Mouse (Mus musculus): ENCODE results near the gene Nrn1l. TPM values are rescaled to one million over a fixed set of nuclear protein-coding genes. Genes with fewer than 3 reads are reported as not detected.
A peak's percentile ranks its signal among the peaks of the same experiment; 100 is the strongest.

Gene Nrn1l
- polyA plus RNA-seq, 1 experiment from 2014 or later = 0.29 TPM

DNA sequence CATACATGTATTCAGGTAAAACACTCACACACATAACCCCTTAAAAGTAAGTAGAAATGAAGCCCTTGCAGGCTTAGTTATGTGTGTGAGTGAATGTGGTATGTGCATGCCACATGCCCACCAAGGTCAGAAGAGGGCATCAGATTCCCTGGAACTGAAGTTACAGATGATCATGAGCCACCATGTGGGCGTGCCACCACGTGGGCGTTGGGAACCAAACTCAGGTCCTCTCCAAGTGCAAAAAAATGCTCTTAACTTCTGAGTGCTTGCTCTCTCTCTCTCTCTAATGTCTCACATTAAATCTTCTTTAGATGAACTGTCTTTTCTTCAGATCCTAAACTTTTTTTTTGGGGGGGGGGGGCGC, 44.9 kb downstream of the Nrn1l start, which contains the start of gene Psmb10:
Gene Psmb10 (minus strand): TSS at position 139 of the 364 bp plus-strand sequence.
- no peaks in the 10 kb centered on the region for H3K9me3 ChIP-seq (ENCODE audit: control insufficient read depth, low read length)
- H3K4me2 ChIP-seq (ENCODE audit: low read depth, low read length) = peak within 1 kb of the TSS; percentile 80
- 27% methylated on average over 4 of the region's 4 CpGs for WGBS

DNA sequence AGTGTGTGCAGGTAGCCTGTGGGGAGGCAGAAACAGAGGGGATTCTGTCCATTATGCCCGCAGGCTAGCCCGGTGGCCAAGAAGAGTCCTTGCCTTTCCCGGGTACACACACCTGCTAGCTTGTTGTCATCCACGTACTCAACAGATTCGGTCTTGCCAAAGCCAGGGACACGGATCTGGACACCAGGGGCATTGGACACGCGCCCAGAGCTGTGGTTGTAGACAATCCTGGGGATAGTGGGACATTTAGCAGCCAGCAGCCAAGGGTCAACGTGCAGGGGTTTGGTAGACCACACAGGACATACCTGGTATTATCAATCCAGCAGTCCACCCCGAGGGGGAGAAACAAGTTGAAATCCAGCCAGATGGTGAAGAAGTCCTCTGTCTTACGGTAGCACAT, 48.7 kb downstream of the Nrn1l start:
- 91% methylated on average over 11 of the region's 11 CpGs for WGBS
- Histone ChIP-seq H3K9ac (ENCODE audit: low read depth, low read length) (no peak overlapping the region), H3K4me1 (ENCODE audit: control insufficient read depth, insufficient read depth, low read length) (peaks cover 8% of the 10 kb centered on the region; the same call in 1 of the 2 replicates), H3K4me3 (ENCODE audit: low read length) (no peak overlapping the region), H3K27ac (ENCODE audit: low read length) (no peak overlapping the region), H3K9me3 (ENCODE audit: control insufficient read depth, low read length) (no peaks in the 10 kb centered on the region), H3K36me3 (ENCODE audit: control insufficient read depth, insufficient read depth, low read length) (peaks cover 5% of the 10 kb centered on the region; the same call in 1 of the 2 replicates), H3K27me3 (replicated peaks; ENCODE audit: control insufficient read depth, insufficient read depth, low read length) (no peaks in the 10 kb centered on the region), H3K4me2 (ENCODE audit: low read depth, low read length) (no peak overlapping the region)
- no peak for ATAC-seq

More for the DNA sequence above, 44.9 kb downstream of the Nrn1l start, which contains the start of gene Psmb10:
- Histone ChIP-seq H3K27ac (ENCODE audit: low read length) (peak within 1 kb of the TSS; percentile 85), H3K4me1 (ENCODE audit: control insufficient read depth, insufficient read depth, low read length) (peaks cover 16% of the 10 kb centered on the region), H3K4me3 (ENCODE audit: low read length) (peak within 1 kb of the TSS; percentile 89), H3K9ac (ENCODE audit: low read depth, low read length) (peak within 1 kb of the TSS; percentile 87), H3K27me3 (replicated peaks; ENCODE audit: control insufficient read depth, insufficient read depth, low read length) (no peaks in the 10 kb centered on the region), H3K36me3 (ENCODE audit: control insufficient read depth, insufficient read depth, low read length) (0 out of 2 replicates have a peak, but pooled peaks cover 5% of the 10 kb centered on the region)
- peak; percentile 9; the same call in 1 of the 2 replicates for ATAC-seq

- Histone ChIP-seq H3K9me3 (ENCODE audit: control insufficient read depth, low read length) (no peaks in the 10 kb centered on the region), H3K27ac (ENCODE audit: low read length) (no peak overlapping the region), H3K4me2 (ENCODE audit: low read depth, low read length) (no peak overlapping the region), H3K4me3 (ENCODE audit: low read length) (no peak overlapping the region), H3K36me3 (ENCODE audit: control insufficient read depth, insufficient read depth, low read length) (peaks cover 5% of the 10 kb centered on the region; the same call in 1 of the 2 replicates), H3K27me3 (replicated peaks; ENCODE audit: control insufficient read depth, insufficient read depth, low read length) (no peaks in the 10 kb centered on the region), H3K4me1 (ENCODE audit: control insufficient read depth, insufficient read depth, low read length) (peaks cover 8% of the 10 kb centered on the region; the same call in 1 of the 2 replicates), H3K9ac (ENCODE audit: low read depth, low read length) (no peak overlapping the region)
- ATAC-seq = no peak
- 91% methylated on average over 5 of the region's 5 CpGs for WGBS
These were observed 49.2 kb downstream of the Nrn1l start for GRCm38 (mm10) chr8:105942542-105942941.

GRCm38 (mm10) chr8:105943321-105943739, 50.0 kb downstream of the Nrn1l start, which contains the start of gene Lcat:
Gene Lcat (minus strand): TSS chr8:105943382.
- H3K4me3 ChIP-seq (ENCODE audit: low read length) = no peak within 1 kb of the TSS

More at GRCm38 (mm10) chr8:105943321-105943739, 50.0 kb downstream of the Nrn1l start, which contains the start of gene Lcat:
- 86% methylated on average over 8 of the region's 8 CpGs for WGBS
- H3K27ac ChIP-seq (ENCODE audit: low read length) = no peak within 1 kb of the TSS
- H3K9me3 ChIP-seq (ENCODE audit: control insufficient read depth, low read length) = no peaks in the 10 kb centered on the region
- no peaks in the 10 kb centered on the region for H3K27me3 ChIP-seq (replicated peaks; ENCODE audit: control insufficient read depth, insufficient read depth, low read length)
- H3K9ac ChIP-seq (ENCODE audit: low read depth, low read length) = no peak within 1 kb of the TSS
- no peak within 1 kb of the TSS for H3K4me2 ChIP-seq (ENCODE audit: low read depth, low read length)
- no peak for ATAC-seq
- H3K4me1 ChIP-seq (ENCODE audit: control insufficient read depth, insufficient read depth, low read length) = peaks cover 4% of the 10 kb centered on the region; the same call in 1 of the 2 replicates
- H3K36me3 ChIP-seq (ENCODE audit: control insufficient read depth, insufficient read depth, low read length) = peaks cover 5% of the 10 kb centered on the region; the same call in 1 of the 2 replicates

Other genes starting within 250 kb of the Nrn1l start
- 0.64 and 0.79 TPM in 2 replicates for gene Carmil2, start 207.3 kb upstream of the Nrn1l start, polyA plus RNA-seq (2015; fragmentation: Nextera tagmentation; extraction: Ambion mirVana)
- 53.0 and 55.0 TPM in 2 replicates for gene Acd, start 192.5 kb upstream of the Nrn1l start, polyA plus RNA-seq (2015; fragmentation: Nextera tagmentation; extraction: Ambion mirVana)
- 12.0 and 12.6 TPM in 2 replicates for gene Pard6a, start 192.4 kb upstream of the Nrn1l start, polyA plus RNA-seq (2015; fragmentation: Nextera tagmentation; extraction: Ambion mirVana)
- gene 4933405L10Rik, start 185.9 kb upstream of the Nrn1l start, polyA plus RNA-seq (2015; fragmentation: Nextera tagmentation; extraction: Ambion mirVana) = not detected in 2 replicates
- gene Enkd1, start 185.4 kb upstream of the Nrn1l start, polyA plus RNA-seq (2015; fragmentation: Nextera tagmentation; extraction: Ambion mirVana) = 11.2 and 13.6 TPM in 2 replicates
- 8.7 and 10.9 TPM in 2 replicates for gene Gfod2, start 134.9 kb upstream of the Nrn1l start, polyA plus RNA-seq (2015; fragmentation: Nextera tagmentation; extraction: Ambion mirVana)
- gene Ranbp10, start 66.2 kb upstream of the Nrn1l start, polyA plus RNA-seq (2015; fragmentation: Nextera tagmentation; extraction: Ambion mirVana) = 7.1 and 8.2 TPM in 2 replicates
- not detected in 2 replicates for gene Tsnaxip1, start 65.8 kb upstream of the Nrn1l start, polyA plus RNA-seq (2015; fragmentation: Nextera tagmentation; extraction: Ambion mirVana)
- 25.5 and 28.9 TPM in 2 replicates for gene Cenpt, start 40.3 kb upstream of the Nrn1l start, polyA plus RNA-seq (2015; fragmentation: Nextera tagmentation; extraction: Ambion mirVana)
- gene Thap11, start 38.4 kb upstream of the Nrn1l start, polyA plus RNA-seq (2015; fragmentation: Nextera tagmentation; extraction: Ambion mirVana) = 49.4 and 49.6 TPM in 2 replicates
- 165 and 207 TPM in 2 replicates for gene Nutf2, start 33.0 kb upstream of the Nrn1l start, polyA plus RNA-seq (2015; fragmentation: Nextera tagmentation; extraction: Ambion mirVana)
- 31.6 and 34.9 TPM in 2 replicates for gene Edc4, start 12.7 kb upstream of the Nrn1l start, polyA plus RNA-seq (2015; fragmentation: Nextera tagmentation; extraction: Ambion mirVana)
- 25.6 and 26.6 TPM in 2 replicates for gene Pskh1, start 6.9 kb downstream of the Nrn1l start, polyA plus RNA-seq (2015; fragmentation: Nextera tagmentation; extraction: Ambion mirVana)
- 3.1 and 6.2 TPM in 2 replicates for gene Ctrl, start 40.3 kb downstream of the Nrn1l start, polyA plus RNA-seq (2015; fragmentation: Nextera tagmentation; extraction: Ambion mirVana)
- 115 and 116 TPM in 2 replicates for gene Psmb10, start 44.9 kb downstream of the Nrn1l start, polyA plus RNA-seq (2015; fragmentation: Nextera tagmentation; extraction: Ambion mirVana)
- gene Lcat, start 49.8 kb downstream of the Nrn1l start, polyA plus RNA-seq (2015; fragmentation: Nextera tagmentation; extraction: Ambion mirVana) = 1.7 and 2.8 TPM in 2 replicates
- gene Slc12a4, start 72.5 kb downstream of the Nrn1l start, polyA plus RNA-seq (2015; fragmentation: Nextera tagmentation; extraction: Ambion mirVana) = 19.4 and 21.8 TPM in 2 replicates
- not detected in 2 replicates for gene Dpep3, start 85.9 kb downstream of the Nrn1l start, polyA plus RNA-seq (2015; fragmentation: Nextera tagmentation; extraction: Ambion mirVana)
- gene Dus2, start 97.8 kb downstream of the Nrn1l start, polyA plus RNA-seq (2015; fragmentation: Nextera tagmentation; extraction: Ambion mirVana) = 17.2 and 17.6 TPM in 2 replicates
- gene Dpep2nb, start 112.4 kb downstream of the Nrn1l start, polyA plus RNA-seq (2015; fragmentation: Nextera tagmentation; extraction: Ambion mirVana) = 0.12 TPM in 1 of 2 replicates, not detected in the other
- gene Ddx28, start 118.3 kb downstream of the Nrn1l start, polyA plus RNA-seq (2015; fragmentation: Nextera tagmentation; extraction: Ambion mirVana) = 13.7 and 15.1 TPM in 2 replicates
- gene Nfatc3, start 165.3 kb downstream of the Nrn1l start, polyA plus RNA-seq (2015; fragmentation: Nextera tagmentation; extraction: Ambion mirVana) = 4.0 and 4.5 TPM in 2 replicates
- 35.7 and 38.9 TPM in 2 replicates for gene Esrp2, start 243.4 kb downstream of the Nrn1l start, polyA plus RNA-seq (2015; fragmentation: Nextera tagmentation; extraction: Ambion mirVana)